Mouse (Mus musculus) liver, embryonic 15.5 days (tissue): ENCODE measurements around the gene Orai3. TPM values are rescaled to one million over a fixed set of nuclear protein-coding genes. Genes with fewer than 3 reads are reported as not detected.

ENCODE experiments used
- ATAC-seq: fragments of 200-750 bp; cut with Nextera tagmentation; 2 replicates; pipeline ENCODE4 v1.8.0; 2017; ENCODE audit warnings: moderate number of reproducible peaks, mild to moderate bottlenecking, moderate library complexity; ENCODE audit not compliant: insufficient read depth
- H3K27ac ChIP-seq: fragments of 300-500 bp; sonication (generic); replicated peaks from 2 replicates; pipeline ENCODE4 v1.5.1; 2015; ENCODE audit warnings: mild to moderate bottlenecking, inconsistent platforms
- H3K27me3 ChIP-seq: fragments of 300-500 bp; sonication (generic); 2 replicates; pipeline ENCODE4 v1.6.1; 2015; ENCODE audit warnings: mild to moderate bottlenecking, inconsistent platforms
- H3K36me3 ChIP-seq: fragments of 300-500 bp; sonication (generic); replicated peaks from 2 replicates; pipeline ENCODE4 v1.6.1; 2015; ENCODE audit warnings: moderate library complexity, mild to moderate bottlenecking, inconsistent platforms
- H3K4me1 ChIP-seq: fragments of 300-500 bp; sonication (generic); replicated peaks from 2 replicates; pipeline ENCODE4 v1.6.1; 2015; ENCODE audit warnings: inconsistent platforms
- H3K4me2 ChIP-seq: fragments of 300-500 bp; sonication (generic); 2 replicates; pipeline ENCODE4 v1.6.1; 2015; ENCODE audit warnings: moderate library complexity, mild to moderate bottlenecking, inconsistent platforms
- H3K4me3 ChIP-seq: fragments of 300-500 bp; sonication (generic); replicated peaks from 2 replicates; pipeline ENCODE4 v1.5.1; 2015; ENCODE audit warnings: mild to moderate bottlenecking, inconsistent platforms
- H3K9ac ChIP-seq: fragments of 300-500 bp; sonication (generic); 2 replicates; pipeline ENCODE4 v1.6.1; 2015; ENCODE audit warnings: moderate library complexity, mild to moderate bottlenecking, inconsistent platforms
- H3K9me3 ChIP-seq: fragments of 300-500 bp; sonication (generic); replicated peaks from 2 replicates; pipeline ENCODE4 v1.6.1; 2016; ENCODE audit warnings: inconsistent platforms
- WGBS: fragments of 180-500 bp; shearing (Covaris S2); methylation state at CpG from one replicate; pipeline ENCODE4 v1.1.7; 2015; ENCODE audit warnings: mixed read lengths; ENCODE audit not compliant: insufficient replicate concordance; 5-methylcytosine and 5-hydroxymethylcytosine counted together
- polyA plus RNA-seq: library from polyadenylated mRNA; unstranded; fragments of >200 nt; fragmentation: Nextera tagmentation; extraction: Ambion mirVana; gene quantifications from 2 replicates; pipeline ENCODE4 v1.2.1, GENCODE M21; 2015

Orai3 gene
- polyA plus RNA-seq, 1 experiment from 2014 or later, result 11.0 TPM

DNA sequence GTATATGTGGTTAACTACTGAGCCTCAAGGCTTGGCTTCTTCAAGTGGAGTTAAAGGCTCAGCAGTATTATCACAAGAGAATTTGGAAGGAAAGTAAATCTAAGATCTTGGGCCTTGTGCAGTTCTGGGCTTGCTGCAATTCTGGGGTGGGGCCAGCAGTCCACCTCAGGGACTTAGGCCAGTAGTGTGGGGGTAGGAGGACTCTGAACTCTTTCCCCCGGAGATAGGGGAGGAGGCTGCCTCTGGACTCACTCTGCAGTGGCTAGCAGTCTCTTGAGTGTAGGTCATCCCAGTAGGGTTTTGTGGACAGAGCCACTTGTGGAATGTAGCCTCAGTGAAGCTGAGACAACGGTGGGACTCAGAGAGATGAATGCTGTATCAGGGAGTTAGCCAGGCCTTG, 3.9 kb upstream of the Orai3 start:
- H3K4me2 ChIP-seq, result no peak overlapping the region
- H3K27ac ChIP-seq, result peak overlapping the region; percentile 97
- H3K4me3 ChIP-seq, result no peak overlapping the region
- 0 out of 2 replicates have a peak, but pooled peaks cover 5% of the 10 kb centered on the region for H3K36me3 ChIP-seq
- H3K27me3 ChIP-seq, result no peaks in the 10 kb centered on the region
- H3K9ac ChIP-seq, result no peak overlapping the region
- no peak for ATAC-seq
- H3K4me1 ChIP-seq, result peaks cover 58% of the 10 kb centered on the region
- H3K9me3 ChIP-seq, result no peaks in the 10 kb centered on the region
- 75% methylated on average over 2 of the region's 2 CpGs for WGBS

DNA sequence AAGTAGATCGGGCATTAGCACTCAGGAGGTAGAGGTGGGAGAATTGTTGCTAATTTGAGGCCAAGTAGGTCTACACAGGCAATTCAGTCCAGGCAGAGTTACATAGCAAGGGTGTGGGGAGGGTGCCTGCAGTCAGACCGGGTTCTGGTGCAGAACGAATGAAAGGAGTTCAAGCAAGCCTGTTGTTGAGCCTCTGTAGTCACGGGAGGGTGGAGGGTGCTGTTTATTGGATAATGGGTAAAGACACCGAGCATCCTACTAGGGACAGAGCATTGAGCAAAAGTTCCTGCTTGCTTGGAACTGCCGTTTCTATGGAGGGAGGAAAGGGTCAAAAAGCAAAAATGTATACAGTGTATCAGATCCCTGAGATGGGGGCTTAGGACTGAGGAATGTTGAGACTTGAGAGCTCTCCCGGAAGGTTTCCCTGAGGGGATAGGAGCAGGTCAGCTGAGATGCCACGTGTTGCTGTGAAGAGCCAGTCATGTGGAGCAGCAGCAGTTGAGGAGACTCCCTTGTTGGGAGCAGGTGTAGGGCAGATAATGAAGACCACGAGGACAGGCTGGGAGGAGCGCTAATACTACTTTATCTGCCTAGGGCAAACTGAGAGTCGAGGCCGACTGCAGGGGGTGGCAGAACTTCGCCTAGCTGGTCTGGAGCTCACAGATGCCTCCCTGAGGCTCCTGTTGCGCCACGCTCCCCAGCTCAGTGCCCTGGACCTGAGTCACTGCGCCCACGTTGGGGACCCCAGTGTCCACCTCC, 2.6 kb upstream of the Orai3 start:
- peak; percentile 92 for ATAC-seq

DNA sequence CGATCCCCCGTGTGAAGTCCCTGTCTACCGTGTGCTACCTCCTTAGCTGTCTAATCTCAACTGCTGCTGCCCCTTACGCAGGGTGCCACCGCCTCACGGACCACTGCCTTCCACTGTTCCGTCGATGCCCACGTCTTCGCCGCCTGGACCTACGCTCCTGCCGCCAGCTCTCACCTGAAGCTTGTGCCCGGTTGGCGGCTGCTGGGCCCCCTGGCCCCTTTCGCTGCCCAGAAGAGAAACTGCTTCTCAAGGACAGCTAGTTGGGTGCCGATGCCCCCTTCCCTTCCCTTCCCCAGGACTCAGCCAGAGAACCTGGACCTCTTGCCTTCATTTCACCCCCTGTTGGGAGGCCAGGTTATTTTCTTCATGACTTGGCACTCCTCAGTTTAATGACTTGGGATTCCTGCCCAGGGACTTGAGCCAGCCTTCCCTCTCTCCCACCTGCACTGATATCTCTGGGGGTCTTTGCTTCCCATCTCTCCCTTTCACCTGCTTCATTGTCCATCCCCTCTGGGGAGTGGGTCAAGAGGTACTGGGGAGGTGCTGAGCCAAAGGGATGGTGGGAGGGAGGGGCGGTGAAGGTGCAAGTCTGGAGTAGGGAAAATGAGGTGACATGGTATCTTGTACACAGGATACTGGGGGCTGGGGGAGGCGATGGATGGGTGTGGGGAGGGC, 1.8 kb upstream of the Orai3 start:
- Histone ChIP-seq H3K27me3 (no peaks in the 10 kb centered on the region), H3K27ac (peak overlapping the region; percentile 97), H3K4me1 (peaks cover 71% of the 10 kb centered on the region), H3K9me3 (no peaks in the 10 kb centered on the region), H3K36me3 (0 out of 2 replicates have a peak, but pooled peaks cover 5% of the 10 kb centered on the region), H3K4me3 (peak overlapping the region; percentile 72), H3K4me2 (peak overlapping the region; percentile 93), H3K9ac (peak overlapping the region; percentile 78)
- peak; percentile 44 for ATAC-seq
- WGBS, result 59% methylated on average over 19 of the region's 19 CpGs

More for the DNA sequence above, 2.6 kb upstream of the Orai3 start:
- Histone ChIP-seq H3K27ac (peak overlapping the region; percentile 97), H3K4me3 (peak overlapping the region; percentile 72), H3K9ac (peak overlapping the region; percentile 78), H3K4me2 (peak overlapping the region; percentile 93), H3K27me3 (no peaks in the 10 kb centered on the region), H3K4me1 (peaks cover 66% of the 10 kb centered on the region), H3K9me3 (no peaks in the 10 kb centered on the region), H3K36me3 (0 out of 2 replicates have a peak, but pooled peaks cover 5% of the 10 kb centered on the region)
- 27% methylated on average over 17 of the region's 17 CpGs for WGBS

DNA sequence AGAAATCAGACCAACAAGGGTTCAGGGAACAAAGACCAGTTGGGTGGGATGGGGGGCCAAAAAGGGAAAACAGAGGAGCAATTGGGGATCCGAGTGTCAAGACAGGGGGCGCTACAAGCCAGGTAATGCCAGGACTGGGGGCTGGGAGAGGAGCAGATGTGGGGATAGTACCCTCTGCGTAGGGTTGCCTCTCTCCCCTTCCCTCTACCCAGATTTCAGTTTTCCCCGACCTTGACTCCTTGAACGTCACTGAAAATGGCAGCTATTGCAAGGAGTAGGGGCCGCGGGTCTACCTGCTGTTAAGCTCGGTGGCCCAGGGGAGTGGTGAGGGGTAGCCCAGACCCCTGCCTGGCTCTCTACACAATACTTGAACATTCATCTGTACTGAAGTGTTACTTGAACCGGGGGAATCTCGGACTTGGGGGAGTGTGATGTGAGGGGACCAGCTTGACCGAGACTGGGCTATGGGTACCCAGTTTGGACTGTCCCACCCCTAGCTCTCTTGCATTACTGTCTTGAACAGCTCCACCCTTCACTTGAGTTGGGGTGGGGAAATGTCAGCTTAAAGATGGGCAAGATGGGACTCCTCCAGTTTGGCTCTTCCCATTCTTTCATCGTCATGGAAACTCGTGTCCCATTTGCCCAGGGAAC, 1.1 kb upstream of the Orai3 start:
- Histone ChIP-seq H3K27ac (peak overlapping the region; percentile 97), H3K9me3 (no peaks in the 10 kb centered on the region), H3K9ac (peak overlapping the region; percentile 78), H3K4me3 (peak overlapping the region; percentile 72), H3K4me1 (peaks cover 72% of the 10 kb centered on the region), H3K36me3 (0 out of 2 replicates have a peak, but pooled peaks cover 5% of the 10 kb centered on the region), H3K4me2 (peak overlapping the region; percentile 93), H3K27me3 (no peaks in the 10 kb centered on the region)
- 50% methylated on average over 13 of the region's 13 CpGs for whole genome bisulfite sequencing
- ATAC-seq, result no peak

DNA sequence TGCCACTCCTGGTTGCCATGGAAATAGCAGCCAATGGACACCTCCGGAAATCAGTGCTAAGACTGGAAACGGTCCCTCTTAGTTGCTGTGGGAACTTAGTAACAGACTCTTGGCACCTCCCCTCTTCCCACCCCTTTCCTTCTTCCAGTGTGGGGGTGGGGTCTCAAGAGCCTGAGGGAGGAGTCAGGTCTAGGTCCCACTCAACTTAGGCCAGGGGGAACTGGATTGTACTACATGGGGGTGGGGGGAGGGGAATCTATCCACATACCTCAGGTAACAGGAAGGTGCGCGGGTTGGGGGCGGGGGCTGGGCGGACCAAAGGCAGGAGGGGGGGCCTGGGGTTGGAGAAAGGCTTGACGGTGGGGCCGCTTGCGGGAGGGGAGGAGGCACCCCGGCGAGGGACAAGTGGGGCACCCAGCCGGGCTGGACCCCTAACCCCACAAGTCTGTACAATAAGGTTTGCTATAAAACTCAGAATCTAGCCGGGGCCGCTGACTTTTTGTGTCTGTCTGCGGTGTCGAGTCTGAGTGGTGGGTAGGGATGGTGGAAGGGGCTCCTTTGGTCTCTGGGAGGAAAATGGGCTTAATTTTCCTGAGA, 520 bp upstream of the Orai3 start:
- H3K36me3 ChIP-seq, result peaks cover 2% of the 10 kb centered on the region; the same call in 1 of the 2 replicates
- peak overlapping the region; percentile 72 for H3K4me3 ChIP-seq
- no peaks in the 10 kb centered on the region for H3K27me3 ChIP-seq
- 1% methylated on average over 16 of the region's 16 CpGs for WGBS
- no peaks in the 10 kb centered on the region for H3K9me3 ChIP-seq
- peak; percentile 5; the same call in 1 of the 2 replicates for ATAC-seq
- H3K4me2 ChIP-seq, result peak overlapping the region; percentile 93
- peak overlapping the region; percentile 97 for H3K27ac ChIP-seq
- H3K4me1 ChIP-seq, result peaks cover 78% of the 10 kb centered on the region
- H3K9ac ChIP-seq, result peak overlapping the region; percentile 79

DNA sequence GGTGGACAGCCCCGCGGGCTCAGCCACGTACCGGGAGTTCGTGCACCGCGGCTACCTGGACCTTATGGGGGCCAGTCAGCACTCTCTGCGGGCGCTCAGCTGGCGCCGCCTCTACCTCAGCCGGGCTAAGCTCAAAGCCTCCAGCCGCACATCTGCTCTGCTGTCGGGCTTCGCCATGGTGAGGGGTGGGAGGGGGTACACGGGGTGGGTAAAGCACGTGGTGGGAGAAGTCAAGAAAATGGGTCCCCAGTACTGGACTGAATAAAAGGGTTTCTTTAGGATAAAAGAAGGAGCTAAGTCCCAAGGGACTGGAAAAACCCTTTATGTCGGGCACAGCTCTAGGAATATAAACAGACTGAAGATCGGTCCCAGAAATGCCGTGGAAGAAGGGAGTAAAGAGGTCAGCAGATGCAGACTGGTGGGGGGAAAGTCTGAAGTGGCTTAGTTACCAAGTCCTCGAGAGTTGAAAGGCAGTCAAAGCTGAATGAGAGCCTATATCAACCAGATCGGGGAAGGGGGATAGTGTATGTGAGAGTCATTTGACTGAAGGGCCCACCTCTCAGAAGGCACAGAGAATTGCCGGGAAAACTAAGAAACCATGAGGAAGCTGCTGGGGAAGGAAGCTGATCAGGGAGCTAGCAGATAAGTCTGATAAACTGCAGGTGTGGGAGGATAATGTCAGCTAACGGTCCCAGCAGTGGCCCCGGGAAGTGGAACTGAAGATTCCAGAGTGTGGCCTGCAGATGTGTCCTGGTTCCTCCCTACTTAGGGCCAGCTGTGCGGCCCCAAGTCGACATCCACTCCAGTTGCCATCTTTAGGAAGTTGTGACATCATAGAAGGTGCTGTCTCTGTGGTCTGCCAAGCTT, 657 bp downstream of the Orai3 start:
- peak overlapping the region; percentile 93 for H3K4me2 ChIP-seq
- H3K27me3 ChIP-seq, result no peaks in the 10 kb centered on the region
- H3K27ac ChIP-seq, result peak overlapping the region; percentile 97
- no peaks in the 10 kb centered on the region; the same call in 1 of the 2 replicates for H3K36me3 ChIP-seq
- peaks cover 86% of the 10 kb centered on the region for H3K4me1 ChIP-seq
- H3K9me3 ChIP-seq, result no peaks in the 10 kb centered on the region
- ATAC-seq, result no peak
- peak overlapping the region; percentile 79 for H3K9ac ChIP-seq
- peak overlapping the region; percentile 72 for H3K4me3 ChIP-seq
- 1% methylated on average over 27 of the region's 27 CpGs for WGBS

DNA sequence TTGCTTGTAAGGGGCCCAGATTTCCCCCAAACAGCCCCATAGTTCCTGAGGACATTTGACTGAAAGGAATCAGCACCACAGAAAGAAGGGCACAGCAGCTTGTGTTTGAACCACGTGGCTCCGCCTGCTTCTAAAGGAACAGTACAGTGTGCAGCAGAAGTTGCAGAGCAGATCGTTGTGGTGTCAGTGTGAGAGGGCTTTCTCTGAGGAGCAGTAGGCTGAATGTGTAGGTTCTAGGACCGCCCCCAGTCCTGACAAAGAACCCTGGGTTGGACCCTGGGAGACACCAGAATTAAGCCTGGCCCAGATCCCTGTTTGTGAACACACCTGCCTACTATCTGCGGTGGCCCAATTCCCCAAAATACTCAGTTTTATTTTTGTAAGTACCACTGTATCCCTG, 1.6 kb downstream of the Orai3 start:
- Histone ChIP-seq H3K27ac (peak overlapping the region; percentile 97), H3K4me1 (peaks cover 86% of the 10 kb centered on the region), H3K4me2 (peak overlapping the region; percentile 93), H3K9ac (no peak overlapping the region), H3K27me3 (no peaks in the 10 kb centered on the region), H3K9me3 (no peaks in the 10 kb centered on the region), H3K36me3 (no peaks in the 10 kb centered on the region; the same call in 1 of the 2 replicates), H3K4me3 (0 out of 2 replicates have a peak overlapping the region, but pooled peaks have one; percentile 72)
- ATAC-seq, result no peak
- WGBS, result 37% methylated on average over 5 of the region's 5 CpGs

DNA sequence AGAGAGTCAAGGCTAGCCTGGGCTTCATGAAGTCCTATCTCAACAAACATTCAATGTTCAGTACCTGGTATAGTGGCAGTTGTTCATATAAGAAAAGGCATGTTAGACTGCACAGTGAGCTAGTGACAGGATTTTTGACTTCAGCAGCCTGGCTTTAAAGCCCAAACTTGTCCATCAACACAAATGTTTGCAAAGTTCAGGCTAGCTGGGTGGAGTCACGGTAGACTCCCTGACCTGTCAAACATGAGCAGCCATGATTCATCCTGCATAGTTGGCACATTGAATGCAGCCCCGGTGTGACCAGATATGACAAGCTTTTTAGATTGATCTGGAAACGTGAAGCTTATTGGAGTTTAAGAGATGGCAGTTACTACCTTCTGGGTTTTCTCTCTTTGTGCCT, 2.5 kb downstream of the Orai3 start:
- 38% methylated on average over 3 of the region's 3 CpGs for WGBS
- no peaks in the 10 kb centered on the region for H3K27me3 ChIP-seq
- peaks cover 79% of the 10 kb centered on the region for H3K4me1 ChIP-seq
- no peaks in the 10 kb centered on the region; the same call in 1 of the 2 replicates for H3K36me3 ChIP-seq
- ATAC-seq, result no peak
- H3K4me2 ChIP-seq, result no peak overlapping the region
- H3K9ac ChIP-seq, result no peak overlapping the region
- no peak overlapping the region; the same call in 1 of the 2 replicates for H3K27ac ChIP-seq
- H3K9me3 ChIP-seq, result no peaks in the 10 kb centered on the region
- no peak overlapping the region for H3K4me3 ChIP-seq

DNA sequence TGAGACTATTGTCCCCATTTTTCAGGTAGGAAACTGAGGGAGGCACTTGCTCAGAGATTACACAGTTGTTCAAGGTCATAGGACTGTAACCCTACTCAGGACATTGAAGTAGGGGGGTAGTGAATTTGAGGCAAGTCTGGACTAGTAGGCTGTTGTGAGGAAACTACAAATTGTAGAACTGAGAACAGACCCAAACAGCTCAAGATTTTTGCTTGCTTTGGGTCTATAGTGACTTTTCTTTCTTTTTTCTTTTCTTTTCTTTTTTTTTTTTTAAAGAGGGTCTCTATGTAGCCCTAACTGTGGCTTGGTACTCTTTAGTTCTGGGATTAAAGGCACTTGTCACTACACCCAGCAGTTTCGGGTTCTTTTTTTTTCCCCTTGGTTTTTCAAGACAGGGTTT, 2.9 kb downstream of the Orai3 start:
- Histone ChIP-seq H3K27me3 (no peaks in the 10 kb centered on the region), H3K4me2 (no peak overlapping the region), H3K9ac (no peak overlapping the region), H3K4me1 (peaks cover 74% of the 10 kb centered on the region), H3K27ac (no peak overlapping the region; the same call in 1 of the 2 replicates), H3K9me3 (no peaks in the 10 kb centered on the region), H3K36me3 (no peaks in the 10 kb centered on the region; the same call in 1 of the 2 replicates), H3K4me3 (no peak overlapping the region)
- 78% methylated on average over 1 of the region's 1 CpGs for WGBS
- no peak for ATAC-seq
